ENCODE assay signal across 24 mouse cellular contexts in genomic region chrX:163734145-163734544, GRCm38 (mm10). TPM values are rescaled to one million over a fixed set of nuclear protein-coding genes. Genes with fewer than 3 reads are reported as not detected.
"Had no signal": no experiment of that assay in that cellular context is flagged by ENCODE, and none has a peak within 500 bp of the region (broad histone marks: within the 10 kb centered on the region; RNA-seq: fewer than 3 reads in every experiment).

No protein-coding gene starts in this region.

- ATAC-seq: hindbrain, embryonic 16.5 days; hindbrain, postnatal 0 days; inflammation-experienced regulatory T-cells, adult 6 months; intestine, embryonic 15.5 days; intestine, embryonic 16.5 days; intestine, postnatal 0 days had no signal

- DNase-seq: heart, postnatal 10 days; heart, postnatal 14 days; heart, postnatal 36 days; heart, postnatal 4 days; kidney, adult 11 months; kidney, adult 18-20 months; kidney, adult 2 months; kidney, adult 8-10 months; kidney, adult 9 months; kidney, postnatal 10 days; kidney, postnatal 14 days; kidney, postnatal 25 days; kidney, postnatal 36 days; kidney, postnatal 4 days; layer of hippocampus, adult 9-11 months; layer of hippocampus, postnatal 36 days had no signal

RNA-seq across cellular contexts. Expression of gene Rnf138rt1, which starts 27.0 kb away (rescaled TPM):
- total RNA-seq: heart, postnatal 10 days; heart, postnatal 14 days; heart, postnatal 25 days; heart, postnatal 36 days; heart, postnatal 4 days; hematopoietic stem cell, adult 5-6 weeks had no signal
